Mouse (Mus musculus): ENCODE results near the gene Lpcat2b. TPM values are rescaled to one million over a fixed set of nuclear protein-coding genes. Genes with fewer than 3 reads are reported as not detected.
A peak's percentile ranks its signal among the peaks of the same experiment; 100 is the strongest.

The Lpcat2b gene
- polyA plus RNA-seq, 1 experiment from 2014 or later = not detected

GRCm38 (mm10) chr5:107438353-107438752 lies 7.0 kb downstream of the Lpcat2b start:
- Histone ChIP-seq H3K4me1 (ENCODE audit: control insufficient read depth, insufficient read depth, low read depth, low read length) (peaks cover 5% of the 10 kb centered on the region), H3K4me2 (ENCODE audit: low read length) (peak overlapping the region; percentile 66), H3K9ac (ENCODE audit: low read depth, low read length) (peak overlapping the region; percentile 100), H3K36me3 (ENCODE audit: control insufficient read depth, insufficient read depth, low read length) (no peaks in the 10 kb centered on the region), H3K4me3 (ENCODE audit: low read length) (peak overlapping the region; percentile 94), H3K27me3 (replicated peaks; ENCODE audit: control insufficient read depth, insufficient read depth, low read length) (no peaks in the 10 kb centered on the region), H3K9me3 (ENCODE audit: control insufficient read depth, low read length) (no peaks in the 10 kb centered on the region), H3K27ac (ENCODE audit: low read depth, low read length) (peak overlapping the region; percentile 93)
- peak; percentile 16; the same call in 1 of the 2 replicates for ATAC-seq
- 23% methylated on average over 7 of the region's 7 CpGs for WGBS

GRCm38 (mm10) chr5:107441881-107442280 lies 10.5 kb downstream of the Lpcat2b start:
- H3K27ac ChIP-seq (ENCODE audit: low read depth, low read length) = no peak overlapping the region
- no peak overlapping the region for H3K4me3 ChIP-seq (ENCODE audit: low read length)
- no peaks in the 10 kb centered on the region for H3K27me3 ChIP-seq (replicated peaks; ENCODE audit: control insufficient read depth, insufficient read depth, low read length)
- H3K9me3 ChIP-seq (ENCODE audit: control insufficient read depth, low read length) = no peaks in the 10 kb centered on the region
- WGBS = 85% methylated on average over 5 of the region's 5 CpGs
- no peak for ATAC-seq
- no peak overlapping the region for H3K9ac ChIP-seq (ENCODE audit: low read depth, low read length)
- H3K4me1 ChIP-seq (ENCODE audit: control insufficient read depth, insufficient read depth, low read depth, low read length) = peaks cover 5% of the 10 kb centered on the region
- no peaks in the 10 kb centered on the region for H3K36me3 ChIP-seq (ENCODE audit: control insufficient read depth, insufficient read depth, low read length)
- H3K4me2 ChIP-seq (ENCODE audit: low read length) = no peak overlapping the region

- Histone ChIP-seq H3K4me2 (ENCODE audit: low read length) (no peak overlapping the region), H3K27ac (ENCODE audit: low read depth, low read length) (no peak overlapping the region)
- no peak for ATAC-seq
Observed at GRCm38 (mm10) chr5:107444251-107444650, 12.9 kb downstream of the Lpcat2b start.

GRCm38 (mm10) chr5:107447977-107448376 lies 16.6 kb downstream of the Lpcat2b start:
- H3K27me3 ChIP-seq (replicated peaks; ENCODE audit: control insufficient read depth, insufficient read depth, low read length) = no peaks in the 10 kb centered on the region

More at GRCm38 (mm10) chr5:107444251-107444650, 12.9 kb downstream of the Lpcat2b start:
- Histone ChIP-seq H3K4me3 (ENCODE audit: low read length) (no peak overlapping the region), H3K36me3 (ENCODE audit: control insufficient read depth, insufficient read depth, low read length) (no peaks in the 10 kb centered on the region), H3K4me1 (ENCODE audit: control insufficient read depth, insufficient read depth, low read depth, low read length) (no peaks in the 10 kb centered on the region), H3K9ac (ENCODE audit: low read depth, low read length) (no peak overlapping the region), H3K9me3 (ENCODE audit: control insufficient read depth, low read length) (no peaks in the 10 kb centered on the region), H3K27me3 (replicated peaks; ENCODE audit: control insufficient read depth, insufficient read depth, low read length) (no peaks in the 10 kb centered on the region)
- WGBS = 66% methylated on average over 4 of the region's 4 CpGs

GRCm38 (mm10) chr5:107448784-107449183 lies 17.4 kb downstream of the Lpcat2b start:
- ATAC-seq = no peak

More at GRCm38 (mm10) chr5:107447977-107448376, 16.6 kb downstream of the Lpcat2b start:
- Histone ChIP-seq H3K4me1 (ENCODE audit: control insufficient read depth, insufficient read depth, low read depth, low read length) (no peaks in the 10 kb centered on the region), H3K36me3 (ENCODE audit: control insufficient read depth, insufficient read depth, low read length) (no peaks in the 10 kb centered on the region), H3K4me3 (ENCODE audit: low read length) (no peak overlapping the region), H3K4me2 (ENCODE audit: low read length) (no peak overlapping the region), H3K9ac (ENCODE audit: low read depth, low read length) (no peak overlapping the region), H3K9me3 (ENCODE audit: control insufficient read depth, low read length) (no peaks in the 10 kb centered on the region), H3K27ac (ENCODE audit: low read depth, low read length) (no peak overlapping the region)
- no peak for ATAC-seq
- WGBS = 90% methylated on average over 4 of the region's 4 CpGs

GRCm38 (mm10) chr5:107449620-107450019 lies 18.3 kb downstream of the Lpcat2b start:
- Histone ChIP-seq H3K9me3 (ENCODE audit: control insufficient read depth, low read length) (no peaks in the 10 kb centered on the region), H3K4me2 (ENCODE audit: low read length) (no peak overlapping the region), H3K9ac (ENCODE audit: low read depth, low read length) (no peak overlapping the region), H3K27me3 (replicated peaks; ENCODE audit: control insufficient read depth, insufficient read depth, low read length) (no peaks in the 10 kb centered on the region), H3K4me1 (ENCODE audit: control insufficient read depth, insufficient read depth, low read depth, low read length) (no peaks in the 10 kb centered on the region), H3K27ac (ENCODE audit: low read depth, low read length) (no peak overlapping the region), H3K36me3 (ENCODE audit: control insufficient read depth, insufficient read depth, low read length) (no peaks in the 10 kb centered on the region), H3K4me3 (ENCODE audit: low read length) (no peak overlapping the region)
- ATAC-seq = no peak
- WGBS = 95% methylated on average over 5 of the region's 5 CpGs

More at GRCm38 (mm10) chr5:107448784-107449183, 17.4 kb downstream of the Lpcat2b start:
- WGBS = 87% methylated on average over 4 of the region's 4 CpGs
- Histone ChIP-seq H3K4me1 (ENCODE audit: control insufficient read depth, insufficient read depth, low read depth, low read length) (no peaks in the 10 kb centered on the region), H3K4me3 (ENCODE audit: low read length) (no peak overlapping the region), H3K9me3 (ENCODE audit: control insufficient read depth, low read length) (no peaks in the 10 kb centered on the region), H3K4me2 (ENCODE audit: low read length) (no peak overlapping the region), H3K27me3 (replicated peaks; ENCODE audit: control insufficient read depth, insufficient read depth, low read length) (no peaks in the 10 kb centered on the region), H3K27ac (ENCODE audit: low read depth, low read length) (no peak overlapping the region), H3K36me3 (ENCODE audit: control insufficient read depth, insufficient read depth, low read length) (no peaks in the 10 kb centered on the region), H3K9ac (ENCODE audit: low read depth, low read length) (no peak overlapping the region)

- H3K4me1 ChIP-seq (ENCODE audit: control insufficient read depth, insufficient read depth, low read depth, low read length) = no peaks in the 10 kb centered on the region
- 0 out of 2 replicates have a peak, but pooled peaks cover 2% of the 10 kb centered on the region for H3K36me3 ChIP-seq (ENCODE audit: control insufficient read depth, insufficient read depth, low read length)
- H3K4me3 ChIP-seq (ENCODE audit: low read length) = no peak overlapping the region
- H3K9me3 ChIP-seq (ENCODE audit: control insufficient read depth, low read length) = no peaks in the 10 kb centered on the region
- WGBS = 95% methylated on average over 5 of the region's 5 CpGs
- no peak overlapping the region for H3K27ac ChIP-seq (ENCODE audit: low read depth, low read length)
- no peak overlapping the region for H3K4me2 ChIP-seq (ENCODE audit: low read length)
- ATAC-seq = no peak
- no peaks in the 10 kb centered on the region for H3K27me3 ChIP-seq (replicated peaks; ENCODE audit: control insufficient read depth, insufficient read depth, low read length)
- no peak overlapping the region for H3K9ac ChIP-seq (ENCODE audit: low read depth, low read length)
Observed at GRCm38 (mm10) chr5:107450299-107450698, 18.9 kb downstream of the Lpcat2b start.

- H3K27me3 ChIP-seq (replicated peaks; ENCODE audit: control insufficient read depth, insufficient read depth, low read length) = no peaks in the 10 kb centered on the region
- no peak overlapping the region for H3K27ac ChIP-seq (ENCODE audit: low read depth, low read length)
- no peaks in the 10 kb centered on the region for H3K36me3 ChIP-seq (ENCODE audit: control insufficient read depth, insufficient read depth, low read length)
- 94% methylated on average over 4 of the region's 4 CpGs for WGBS
- H3K4me1 ChIP-seq (ENCODE audit: control insufficient read depth, insufficient read depth, low read depth, low read length) = no peaks in the 10 kb centered on the region
- no peak overlapping the region for H3K9ac ChIP-seq (ENCODE audit: low read depth, low read length)
- no peak overlapping the region for H3K4me2 ChIP-seq (ENCODE audit: low read length)
- no peaks in the 10 kb centered on the region for H3K9me3 ChIP-seq (ENCODE audit: control insufficient read depth, low read length)
- no peak for ATAC-seq
- H3K4me3 ChIP-seq (ENCODE audit: low read length) = no peak overlapping the region
Observed at GRCm38 (mm10) chr5:107462147-107463076, 31.1 kb downstream of the Lpcat2b start.

GRCm38 (mm10) chr5:107466501-107466900 lies 35.2 kb downstream of the Lpcat2b start:
- H3K4me2 ChIP-seq (ENCODE audit: low read length) = no peak overlapping the region
- no peak overlapping the region for H3K9ac ChIP-seq (ENCODE audit: low read depth, low read length)
- 35% methylated on average over 5 of the region's 5 CpGs for WGBS
- no peaks in the 10 kb centered on the region for H3K9me3 ChIP-seq (ENCODE audit: control insufficient read depth, low read length)
- no peak overlapping the region for H3K27ac ChIP-seq (ENCODE audit: low read depth, low read length)
- no peak for ATAC-seq
- H3K27me3 ChIP-seq (replicated peaks; ENCODE audit: control insufficient read depth, insufficient read depth, low read length) = no peaks in the 10 kb centered on the region
- H3K4me3 ChIP-seq (ENCODE audit: low read length) = no peak overlapping the region
- H3K4me1 ChIP-seq (ENCODE audit: control insufficient read depth, insufficient read depth, low read depth, low read length) = no peaks in the 10 kb centered on the region
- 0 out of 2 replicates have a peak, but pooled peaks cover 2% of the 10 kb centered on the region for H3K36me3 ChIP-seq (ENCODE audit: control insufficient read depth, insufficient read depth, low read length)
